Mouse (Mus musculus): Measurements from ENCODE around the gene Nccrp1.

Gene Nccrp1

GRCm38 (mm10) chr7:28547154-28547553 is at the start of gene Nccrp1:
Gene Nccrp1, minus strand, starts transcription at chr7:28547254.
- no peak for DNase-seq (ENCODE audit: low read depth in 1 of 2, low spot score in 2 of 2)

GRCm38 (mm10) chr7:28595751-28596435 is 48.8 kb upstream of the Nccrp1 start:
- no peak for DNase-seq (ENCODE audit: low read depth in 1 of 2, low spot score in 2 of 2)

GRCm38 (mm10) chr7:28593206-28594111 is 46.4 kb upstream of the Nccrp1 start:
- peak in 1 of 2 experiments; percentile 39 for DNase-seq (ENCODE audit: low read depth in 1 of 2, low spot score in 2 of 2)

GRCm38 (mm10) chr7:28591862-28592261 is 44.8 kb upstream of the Nccrp1 start:
- DNase-seq (ENCODE audit: low read depth in 1 of 2, low spot score in 2 of 2) = no peak

GRCm38 (mm10) chr7:28587644-28588043 is 40.6 kb upstream of the Nccrp1 start:
- no peak for DNase-seq (ENCODE audit: low read depth in 1 of 2, low spot score in 2 of 2)

- no peak for DNase-seq (ENCODE audit: low read depth in 1 of 2, low spot score in 2 of 2)
Observed at GRCm38 (mm10) chr7:28586663-28587411, 39.8 kb upstream of the Nccrp1 start.

GRCm38 (mm10) chr7:28585001-28585400 is 37.9 kb upstream of the Nccrp1 start:
- DNase-seq (ENCODE audit: low read depth in 1 of 2, low spot score in 2 of 2) = no peak

GRCm38 (mm10) chr7:28584468-28584867 is 37.4 kb upstream of the Nccrp1 start:
- no peak for DNase-seq (ENCODE audit: low read depth in 1 of 2, low spot score in 2 of 2)

GRCm38 (mm10) chr7:28583570-28584344 is 36.7 kb upstream of the Nccrp1 start:
- DNase-seq (ENCODE audit: low read depth in 1 of 2, low spot score in 2 of 2) = peak; percentile 38 to 51

- DNase-seq (ENCODE audit: low read depth in 1 of 2, low spot score in 2 of 2) = no peak
Observed at GRCm38 (mm10) chr7:28582841-28583240, 35.8 kb upstream of the Nccrp1 start.

- no peak for DNase-seq (ENCODE audit: low read depth in 1 of 2, low spot score in 2 of 2)
Observed at GRCm38 (mm10) chr7:28581721-28582120, 34.7 kb upstream of the Nccrp1 start.

GRCm38 (mm10) chr7:28579826-28580225 is 32.8 kb upstream of the Nccrp1 start:
- no peak for DNase-seq (ENCODE audit: low read depth in 1 of 2, low spot score in 2 of 2)

- DNase-seq (ENCODE audit: low read depth in 1 of 2, low spot score in 2 of 2) = no peak
Observed at GRCm38 (mm10) chr7:28578543-28579053, 31.5 kb upstream of the Nccrp1 start.

- no peak for DNase-seq (ENCODE audit: low read depth in 1 of 2, low spot score in 2 of 2)
Observed at GRCm38 (mm10) chr7:28577826-28578542, 30.9 kb upstream of the Nccrp1 start.

- no peak for DNase-seq (ENCODE audit: low read depth in 1 of 2, low spot score in 2 of 2)
Observed at GRCm38 (mm10) chr7:28576271-28576914, 29.3 kb upstream of the Nccrp1 start.

GRCm38 (mm10) chr7:28575597-28575996 is 28.5 kb upstream of the Nccrp1 start:
- no peak for DNase-seq (ENCODE audit: low read depth in 1 of 2, low spot score in 2 of 2)

GRCm38 (mm10) chr7:28573236-28573635 is 26.2 kb upstream of the Nccrp1 start:
- DNase-seq (ENCODE audit: low read depth in 1 of 2, low spot score in 2 of 2) = no peak

- no peak for DNase-seq (ENCODE audit: low read depth in 1 of 2, low spot score in 2 of 2)
Observed at GRCm38 (mm10) chr7:28572689-28573088, 25.6 kb upstream of the Nccrp1 start.

- DNase-seq (ENCODE audit: low read depth in 1 of 2, low spot score in 2 of 2) = no peak
Observed at GRCm38 (mm10) chr7:28570982-28571682, 24.1 kb upstream of the Nccrp1 start.
